Mouse (Mus musculus) liver (tissue): ENCODE results near the gene Rela.
A peak's percentile ranks its signal among the peaks of the same experiment; 100 is the strongest.
"Not testable (repeated sequence)": the region's sequence is repeated elsewhere in the genome, so short reads cannot be mapped to it uniquely, and the experiment has no call there.

Experiments
- DNase-seq: peaks from one replicate; pipeline ENCODE4 v3.0.0-alpha.2; 2020; ENCODE audit warnings: mixed read lengths

Rela gene

GRCm38 (mm10) chr19:5666386-5666785 lies 29.1 kb downstream of the Rela start:
- no peak for DNase-seq

GRCm38 (mm10) chr19:5668372-5668771 lies 31.1 kb downstream of the Rela start:
- no peak for DNase-seq

- DNase-seq = no peak
Measured at GRCm38 (mm10) chr19:5680432-5680831, 43.1 kb downstream of the Rela start.

GRCm38 (mm10) chr19:5684236-5684635 lies 47.0 kb downstream of the Rela start:
- DNase-seq = no peak

- no peak for DNase-seq
Measured at GRCm38 (mm10) chr19:5684985-5685384, 47.7 kb downstream of the Rela start.

GRCm38 (mm10) chr19:5685431-5685830 lies 48.1 kb downstream of the Rela start:
- no peak for DNase-seq

- no peak for DNase-seq
Measured at GRCm38 (mm10) chr19:5685861-5686260, 48.6 kb downstream of the Rela start.

GRCm38 (mm10) chr19:5686437-5686836 lies 49.2 kb downstream of the Rela start:
- peak; percentile 72 for DNase-seq

- DNase-seq = not testable (repeated sequence)
Measured at GRCm38 (mm10) chr19:5686954-5687353, 49.7 kb downstream of the Rela start.

- no peak for DNase-seq
Measured at GRCm38 (mm10) chr19:5687738-5688137, 50.5 kb downstream of the Rela start.

- peak; percentile 96 for DNase-seq
Measured at GRCm38 (mm10) chr19:5688200-5689087, 51.2 kb downstream of the Rela start, which contains the start of the genes Map3k11 and Pcnx3. Gene Map3k11 (plus strand): TSS chr19:5688742. Gene Pcnx3 (minus strand): TSS chr19:5688908.

- no peak for DNase-seq
Measured at GRCm38 (mm10) chr19:5689088-5689428, 51.8 kb downstream of the Rela start.

- peak; percentile 92 for DNase-seq
Measured at GRCm38 (mm10) chr19:5689565-5690342, 52.5 kb downstream of the Rela start.

- DNase-seq = no peak
Measured at GRCm38 (mm10) chr19:5690343-5690735, 53.1 kb downstream of the Rela start.

- DNase-seq = no peak
Measured at GRCm38 (mm10) chr19:5691601-5692000, 54.3 kb downstream of the Rela start.

GRCm38 (mm10) chr19:5692086-5692912 lies 55.0 kb downstream of the Rela start:
- DNase-seq = peak; percentile 38

- DNase-seq = no peak
Measured at GRCm38 (mm10) chr19:5692913-5693396, 55.7 kb downstream of the Rela start.

- no peak for DNase-seq
Measured at GRCm38 (mm10) chr19:5693801-5694200, 56.5 kb downstream of the Rela start.

GRCm38 (mm10) chr19:5695849-5696462 lies 58.7 kb downstream of the Rela start:
- no peak for DNase-seq
